Mouse (Mus musculus) neural tube, postnatal 0 days (tissue): Measurements from ENCODE around the gene Aoc2. TPM values are rescaled to one million over a fixed set of nuclear protein-coding genes. Genes with fewer than 3 reads are reported as not detected.

ENCODE experiments used
- microRNA-seq: library from miRNA; unstranded; fragments of <30 nt; microRNA quantifications from one replicate; pipeline ENCODE4, GENCODE M21; 2016
- polyA plus RNA-seq: library from polyadenylated mRNA; unstranded; fragments of >200 nt; fragmentation: Nextera tagmentation; extraction: Ambion mirVana; gene quantifications from 2 replicates; pipeline ENCODE4 v1.2.1, GENCODE M21; 2015

Aoc2 gene
- 0.46 and 0.64 TPM in 2 replicates for polyA plus RNA-seq

GRCm38 (mm10) chr11:101324763-101325162 is at the start of gene Aoc2:
Aoc2 (plus strand) TSS chr11:101325063.

GRCm38 (mm10) chr11:101278223-101279192 is 46.4 kb upstream of the Aoc2 start, which contains the start of the genes Cntd1 and Coa3:
Cntd1 (plus strand) TSS chr11:101279012.
Coa3 (minus strand) TSS chr11:101279114.

GRCm38 (mm10) chr11:101302004-101302798 is 22.7 kb upstream of the Aoc2 start, which contains the start of gene Becn1:
Becn1 (minus strand) TSS chr11:101302286.

GRCm38 (mm10) chr11:101315665-101316500 is 9.0 kb upstream of the Aoc2 start, which contains the start of gene Psme3:
Psme3 (plus strand) TSS chr11:101316213.

GRCm38 (mm10) chr11:101330371-101330924 is 5.6 kb downstream of the Aoc2 start, which contains the start of gene Aoc3:
Aoc3 (plus strand) TSS chr11:101330605.

GRCm38 (mm10) chr11:101367326-101367935 is 42.6 kb downstream of the Aoc2 start, which contains the start of gene G6pc:
G6pc (plus strand) TSS chr11:101367561.

Small RNA genes lying within 50 kb of the gene (microRNA-seq; reads per million reads assigned to microRNA genes)
- gene Gm25593 = not detected

Other genes starting within 250 kb of the Aoc2 start
- 0.18 and 0.28 TPM in 2 replicates for gene Hsd17b1, start 246.7 kb upstream of the Aoc2 start, polyA plus RNA-seq
- gene Coasy, start 242.5 kb upstream of the Aoc2 start, polyA plus RNA-seq = 30.7 and 32.2 TPM in 2 replicates
- 66.4 and 68.3 TPM in 2 replicates for gene Mlx, start 237.8 kb upstream of the Aoc2 start, polyA plus RNA-seq
- gene Psmc3ip, start 229.6 kb upstream of the Aoc2 start, polyA plus RNA-seq = 11.4 and 15.9 TPM in 2 replicates
- 21.0 and 22.1 TPM in 2 replicates for gene Retreg3, start 205.2 kb upstream of the Aoc2 start, polyA plus RNA-seq
- 61.3 and 65.4 TPM in 2 replicates for gene Tubg1, start 205.1 kb upstream of the Aoc2 start, polyA plus RNA-seq
- gene Tubg2, start 169.2 kb upstream of the Aoc2 start, polyA plus RNA-seq = 62.5 and 67.4 TPM in 2 replicates
- gene Cntnap1, start 154.5 kb upstream of the Aoc2 start, polyA plus RNA-seq = 13.6 and 14.3 TPM in 2 replicates
- gene Plekhh3, start 153.7 kb upstream of the Aoc2 start, polyA plus RNA-seq = 7.9 and 10.5 TPM in 2 replicates
- gene Ccr10, start 149.6 kb upstream of the Aoc2 start, polyA plus RNA-seq = 0.56 and 1.0 TPM in 2 replicates
- 21.5 and 25.4 TPM in 2 replicates for gene Ezh1, start 98.6 kb upstream of the Aoc2 start, polyA plus RNA-seq
- 143 and 155 TPM in 2 replicates for gene Ramp2, start 79.0 kb upstream of the Aoc2 start, polyA plus RNA-seq
- 129 and 133 TPM in 2 replicates for gene Vps25, start 71.4 kb upstream of the Aoc2 start, polyA plus RNA-seq
- gene Wnk4, start 64.5 kb upstream of the Aoc2 start, polyA plus RNA-seq = 5.9 and 6.4 TPM in 2 replicates
- 0.48 and 1.0 TPM in 2 replicates for gene Cntd1, start 46.1 kb upstream of the Aoc2 start, polyA plus RNA-seq
- gene Coa3, start 45.9 kb upstream of the Aoc2 start, polyA plus RNA-seq = 229 and 252 TPM in 2 replicates
- gene Becn1, start 22.8 kb upstream of the Aoc2 start, polyA plus RNA-seq = 131 and 140 TPM in 2 replicates
- gene Psme3, start 8.8 kb upstream of the Aoc2 start, polyA plus RNA-seq = 80.5 and 81.0 TPM in 2 replicates
- gene Aoc3, start 5.5 kb downstream of the Aoc2 start, polyA plus RNA-seq = 0.18 and 0.34 TPM in 2 replicates
- not detected in 2 replicates for gene G6pc, start 42.5 kb downstream of the Aoc2 start, polyA plus RNA-seq
- 84.4 and 90.0 TPM in 2 replicates for gene Aarsd1, start 92.6 kb downstream of the Aoc2 start, polyA plus RNA-seq
- gene Gm27029, start 99.7 kb downstream of the Aoc2 start, polyA plus RNA-seq = 5.1 and 6.6 TPM in 2 replicates
- gene Rundc1, start 100.0 kb downstream of the Aoc2 start, polyA plus RNA-seq = 22.4 and 24.5 TPM in 2 replicates
- gene Ptges3l, start 100.3 kb downstream of the Aoc2 start, polyA plus RNA-seq = 4.1 and 4.5 TPM in 2 replicates
- 246 and 275 TPM in 2 replicates for gene Rpl27, start 117.2 kb downstream of the Aoc2 start, polyA plus RNA-seq
- gene Ifi35, start 123.3 kb downstream of the Aoc2 start, polyA plus RNA-seq = 6.7 and 8.5 TPM in 2 replicates
- 163 and 168 TPM in 2 replicates for gene Rnd2, start 139.9 kb downstream of the Aoc2 start, polyA plus RNA-seq
- 103 and 115 TPM in 2 replicates for gene Vat1, start 141.2 kb downstream of the Aoc2 start, polyA plus RNA-seq
- gene Brca1, start 226.9 kb downstream of the Aoc2 start, polyA plus RNA-seq = 1.8 and 1.9 TPM in 2 replicates
- gene Nbr1, start 227.1 kb downstream of the Aoc2 start, polyA plus RNA-seq = 47.0 TPM in 2 replicates